In the genomic region with DNA sequence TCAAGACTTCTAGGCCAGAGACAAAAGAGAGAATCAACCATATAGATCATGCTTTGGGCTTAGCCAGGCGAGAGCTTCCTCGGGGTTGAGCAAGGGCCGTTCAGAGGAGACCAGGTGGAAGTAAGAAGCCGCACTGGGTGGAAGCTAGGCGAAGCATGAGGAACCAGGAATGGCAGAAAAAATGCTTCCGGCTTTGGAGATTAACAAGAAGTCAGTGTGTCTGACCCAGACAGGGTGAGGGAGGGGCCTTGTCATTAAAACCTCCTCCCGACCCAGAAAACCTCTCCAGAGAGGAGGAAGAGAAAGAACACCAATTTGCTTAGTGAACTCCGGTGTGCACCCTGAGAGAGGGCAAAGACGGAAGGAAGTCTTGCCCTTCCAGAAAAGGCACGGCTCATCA, we compare ENCODE assay signal across 25 mouse cellular contexts. TPM values are rescaled to one million over a fixed set of nuclear protein-coding genes. Genes with fewer than 3 reads are reported as not detected.
DNase-seq lines count a peak whose midpoint lies in the region; ATAC-seq lines count a peak whose summit lies in the region.
"Had no signal": no experiment of that assay in that cellular context is flagged by ENCODE, and none has a peak within 500 bp of the region (broad histone marks: within the 10 kb centered on the region; RNA-seq: fewer than 3 reads in every experiment).

No protein-coding gene starts in this region.

- peak; percentile 28 for DNase-seq in lung, postnatal 36 days
- DNase-seq in lung, adult 18-20 months = no peak
- no peak for DNase-seq in embryonic facial prominence, embryonic 10.5 days (ENCODE audit: low spot score)
- peak; percentile 59 for DNase-seq in retina, embryonic 14.5 days (ENCODE audit: low spot score)
- DNase-seq in cerebellum, postnatal 10 days = no peak
- DNase-seq: adrenal gland, postnatal 25 days; cerebellum, adult 2 months; cerebellum, postnatal 14 days; embryo, embryonic 11 days; gastrocnemius, postnatal 25 days; heart, postnatal 10 days; heart, postnatal 4 days had no signal

- WGBS in embryonic facial prominence, embryonic 10.5 days = 86% methylated on average over 10 of the region's 10 CpGs

- no peaks in the 10 kb centered on the region for H3K9me3 ChIP-seq in embryonic facial prominence, embryonic 10.5 days
- H3K9me3 ChIP-seq: embryonic facial prominence, embryonic 13.5 days; forebrain, embryonic 12.5 days; hindbrain, embryonic 13.5 days; intestine, embryonic 15.5 days had no signal

- no peaks in the 10 kb centered on the region for H3K27me3 ChIP-seq in embryonic facial prominence, embryonic 10.5 days (replicated peaks; ENCODE audit: low read depth, poor library complexity, severe bottlenecking)
- H3K27me3 ChIP-seq: embryonic facial prominence, embryonic 13.5 days; forebrain, embryonic 12.5 days; hindbrain, embryonic 13.5 days; intestine, embryonic 15.5 days had no signal

- H3K4me1 ChIP-seq in embryonic facial prominence, embryonic 10.5 days = peaks cover 21% of the 10 kb centered on the region
- H3K4me1 ChIP-seq: forebrain, embryonic 12.5 days; hindbrain, embryonic 13.5 days; intestine, embryonic 15.5 days had no signal

- no peaks in the 10 kb centered on the region for H3K36me3 ChIP-seq in embryonic facial prominence, embryonic 10.5 days (replicated peaks)
- H3K36me3 ChIP-seq: embryonic facial prominence, embryonic 13.5 days; forebrain, embryonic 12.5 days; heart, embryonic 10.5 days; hindbrain, embryonic 13.5 days; intestine, embryonic 15.5 days had no signal

- no peak for ATAC-seq in megakaryocyte-erythroid progenitor cell, adult 5-6 weeks (replicated peaks; ENCODE audit: low FRiP score, low TSS enrichment, poor library complexity, severe bottlenecking)
- ATAC-seq: forebrain, embryonic 16.5 days; hindbrain, postnatal 0 days; intestine, embryonic 15.5 days had no signal

- H3K27ac ChIP-seq in embryonic facial prominence, embryonic 10.5 days (replicated peaks) = 0 out of 2 replicates have a peak overlapping the region, but pooled peaks have one; percentile 19
- H3K27ac ChIP-seq: embryonic facial prominence, embryonic 13.5 days; forebrain, embryonic 12.5 days; heart, embryonic 10.5 days; hindbrain, embryonic 13.5 days; hindbrain, postnatal 0 days; intestine, embryonic 15.5 days had no signal

- H3K4me3 ChIP-seq in embryonic facial prominence, embryonic 10.5 days = no peak overlapping the region
- H3K4me3 ChIP-seq: embryonic facial prominence, embryonic 13.5 days; forebrain, embryonic 12.5 days; heart, embryonic 10.5 days; hindbrain, embryonic 13.5 days; intestine, embryonic 15.5 days had no signal

RNA-seq across cellular contexts. Expression of a gene that starts 8.9 kb away (rescaled TPM):
- not detected in 2 replicates for polyA plus RNA-seq in embryonic facial prominence, embryonic 10.5 days (2016; fragmentation: Nextera tagmentation; extraction: Ambion mirVana)
- total RNA-seq in megakaryocyte-erythroid progenitor cell, adult 5-6 weeks (2014; fragmentation: Nextera tagmentation) = not detected in 2 replicates
- total RNA-seq in megakaryocyte-erythroid progenitor cell, adult 5-6 weeks (2017) = not detected in 2 replicates
- total RNA-seq: adrenal gland, postnatal 25 days; common myeloid progenitor, adult 5-6 weeks; gastrocnemius, postnatal 25 days; granulocyte monocyte progenitor cell, adult 5-6 weeks; heart, postnatal 10 days; heart, postnatal 4 days; hindbrain, postnatal 0 days; MEL had no signal
- polyA plus RNA-seq: cerebellum, adult 2 months; embryonic facial prominence, embryonic 13.5 days; forebrain, embryonic 12.5 days; forebrain, embryonic 16.5 days; frontal cortex, adult 2 months; heart, embryonic 10.5 days; heart, embryonic 14.5 days; hindbrain, embryonic 13.5 days; hindbrain, postnatal 0 days; intestine, embryonic 15.5 days had no signal

RNA-seq across cellular contexts. Expression of a gene that starts 43.6 kb away (rescaled TPM):
- 18.1 and 23.2 TPM in 2 replicates for polyA plus RNA-seq in embryonic facial prominence, embryonic 10.5 days (2016; fragmentation: Nextera tagmentation; extraction: Ambion mirVana)
- not detected in 2 replicates for total RNA-seq in megakaryocyte-erythroid progenitor cell, adult 5-6 weeks (2014; fragmentation: Nextera tagmentation)
- total RNA-seq in megakaryocyte-erythroid progenitor cell, adult 5-6 weeks (2017) = 0.61 TPM in 1 of 2 replicates, not detected in the other

RNA-seq across cellular contexts. Expression of a gene that starts 58.9 kb away (rescaled TPM):
- 56.9 and 58.1 TPM in 2 replicates for polyA plus RNA-seq in embryonic facial prominence, embryonic 10.5 days (2016; fragmentation: Nextera tagmentation; extraction: Ambion mirVana)
- total RNA-seq in megakaryocyte-erythroid progenitor cell, adult 5-6 weeks (2014; fragmentation: Nextera tagmentation) = 53.6 and 58.8 TPM in 2 replicates
- 47.2 and 48.2 TPM in 2 replicates for total RNA-seq in megakaryocyte-erythroid progenitor cell, adult 5-6 weeks (2017)

RNA-seq across cellular contexts. Expression of a gene that starts 59.0 kb away (rescaled TPM):
- 88.3 and 97.5 TPM in 2 replicates for polyA plus RNA-seq in embryonic facial prominence, embryonic 10.5 days (2016; fragmentation: Nextera tagmentation; extraction: Ambion mirVana)
- 50.7 and 56.7 TPM in 2 replicates for total RNA-seq in megakaryocyte-erythroid progenitor cell, adult 5-6 weeks (2014; fragmentation: Nextera tagmentation)
- total RNA-seq in megakaryocyte-erythroid progenitor cell, adult 5-6 weeks (2017) = 43.5 and 49.5 TPM in 2 replicates

Comparison
In these comparisons a context has a peak if more than half of its experiments do, and no peak if none do; other contexts are left out.
1. DNase-seq: peak in lung, postnatal 36 days (single experiment) and retina, embryonic 14.5 days (single experiment); none in lung, adult 18-20 months (0 of 2), embryonic facial prominence, embryonic 10.5 days (single experiment) and cerebellum, postnatal 10 days (0 of 2).